Mouse (Mus musculus) pancreas, adult 10 weeks (tissue): Measurements from ENCODE around the gene Aurkb. TPM values are rescaled to one million over a fixed set of nuclear protein-coding genes. Genes with fewer than 3 reads are reported as not detected.

Experiments
- polyA plus RNA-seq: library from polyadenylated mRNA; stranded (reverse); fragments of 350-450 nt; fragmentation: Illumina TruSeq; extraction: RNeasy Lipid Tissue Mini Kit (QIAGEN cat#74804); gene quantifications from one replicate; pipeline ENCODE4 v1.2.3, GENCODE M21; 2015; ENCODE audit warnings: low read depth, low replicate concordance; ENCODE audit not compliant: insufficient read depth

Gene Aurkb
- polyA plus RNA-seq = not detected

GRCm38 (mm10) chr11:69045531-69046394 lies at the start of gene Aurkb:
Aurkb (plus strand) TSS chr11:69045647.

GRCm38 (mm10) chr11:69008182-69009121 lies 37.0 kb upstream of the Aurkb start, which contains the start of gene Pfas:
Pfas (minus strand) TSS chr11:69008460.

GRCm38 (mm10) chr11:69015644-69016441 lies 29.6 kb upstream of the Aurkb start, which contains the start of gene Ctc1:
Ctc1 (plus strand) TSS chr11:69015911.

GRCm38 (mm10) chr11:69059357-69059974 lies 14.0 kb downstream of the Aurkb start, which contains the start of gene Borcs6:
Borcs6 (plus strand) TSS chr11:69059717.

GRCm38 (mm10) chr11:69070590-69071222 lies 25.3 kb downstream of the Aurkb start, which contains the start of gene Tmem107:
Tmem107 (plus strand) TSS chr11:69070806.

GRCm38 (mm10) chr11:69088103-69088855 lies 42.8 kb downstream of the Aurkb start, which contains the start of gene Vamp2:
Vamp2 (plus strand) TSS chr11:69088490.

GRCm38 (mm10) chr11:69094697-69095429 lies 49.4 kb downstream of the Aurkb start, which contains the start of gene Per1:
Per1 (plus strand) TSS chr11:69095217.

Other genes with a start within 250 kb of the Aurkb start
- gene Ndel1, start 173.8 kb upstream of the Aurkb start, polyA plus RNA-seq = 16.8 TPM
- not detected for gene Rnf222, start 157.1 kb upstream of the Aurkb start, polyA plus RNA-seq
- 860 TPM for gene Rpl26, start 144.1 kb upstream of the Aurkb start, polyA plus RNA-seq
- gene Odf4, start 118.6 kb upstream of the Aurkb start, polyA plus RNA-seq = not detected
- gene Arhgef15, start 88.2 kb upstream of the Aurkb start, polyA plus RNA-seq = 13.4 TPM
- 3.7 TPM for gene Slc25a35, start 77.5 kb upstream of the Aurkb start, polyA plus RNA-seq
- 9.3 TPM for gene Rangrf, start 70.5 kb upstream of the Aurkb start, polyA plus RNA-seq
- 3.6 TPM for gene Pfas, start 37.2 kb upstream of the Aurkb start, polyA plus RNA-seq
- gene Ctc1, start 29.7 kb upstream of the Aurkb start, polyA plus RNA-seq = 9.8 TPM
- gene Borcs6, start 14.1 kb downstream of the Aurkb start, polyA plus RNA-seq = 1.9 TPM
- gene Tmem107, start 25.2 kb downstream of the Aurkb start, polyA plus RNA-seq = 12.6 TPM
- gene Vamp2, start 42.8 kb downstream of the Aurkb start, polyA plus RNA-seq = 45.5 TPM
- gene Per1, start 49.6 kb downstream of the Aurkb start, polyA plus RNA-seq = 11.2 TPM
- not detected for gene Hes7, start 74.8 kb downstream of the Aurkb start, polyA plus RNA-seq
- gene 9130213A22Rik, start 76.9 kb downstream of the Aurkb start, polyA plus RNA-seq = not detected
- not detected for gene Aloxe3, start 80.2 kb downstream of the Aurkb start, polyA plus RNA-seq
- gene Alox12b, start 111.3 kb downstream of the Aurkb start, polyA plus RNA-seq = not detected
- gene Alox8, start 152.2 kb downstream of the Aurkb start, polyA plus RNA-seq = not detected
- not detected for gene Gucy2e, start 191.4 kb downstream of the Aurkb start, polyA plus RNA-seq